ENCODE assay signal across 21 mouse cellular contexts in genomic region chr10:110380792-110381191, GRCm38 (mm10).
"Had no signal": no experiment of that assay in that cellular context is flagged by ENCODE, and none has a peak within 500 bp of the region (broad histone marks: within the 10 kb centered on the region; RNA-seq: fewer than 3 reads in every experiment).

No protein-coding gene starts in this region.

- H3K4me2 ChIP-seq: limb, embryonic 13.5 days; liver, embryonic 12.5 days; liver, embryonic 15.5 days; lung, embryonic 15.5 days; midbrain, embryonic 13.5 days; neural tube, embryonic 13.5 days had no signal

- H3K27me3 ChIP-seq: limb, embryonic 13.5 days; liver, embryonic 12.5 days; liver, embryonic 15.5 days; lung, embryonic 15.5 days; megakaryocyte, embryonic 14.5 days; midbrain, embryonic 13.5 days; neural tube, embryonic 13.5 days had no signal

- H3K4me1 ChIP-seq: limb, embryonic 10.5 days; limb, embryonic 13.5 days; liver, embryonic 12.5 days; liver, embryonic 15.5 days; lung, embryonic 15.5 days; megakaryocyte, embryonic 14.5 days; midbrain, embryonic 10.5 days; midbrain, embryonic 13.5 days had no signal

- H3K36me3 ChIP-seq: limb, embryonic 10.5 days; limb, embryonic 13.5 days; liver, embryonic 12.5 days; liver, embryonic 15.5 days; lung, embryonic 15.5 days; midbrain, embryonic 10.5 days; midbrain, embryonic 13.5 days; neural tube, embryonic 13.5 days had no signal

- H3K4me3 ChIP-seq: layer of hippocampus, adult 2 months; limb, embryonic 10.5 days; limb, embryonic 13.5 days; liver, embryonic 12.5 days; liver, embryonic 15.5 days; lung, embryonic 15.5 days; megakaryocyte, embryonic 14.5 days; midbrain, embryonic 10.5 days; midbrain, embryonic 13.5 days; myocyte; neural tube, embryonic 13.5 days had no signal

- H3K9ac ChIP-seq: limb, embryonic 13.5 days; liver, embryonic 12.5 days; liver, embryonic 15.5 days; lung, embryonic 15.5 days; midbrain, embryonic 13.5 days; neural tube, embryonic 13.5 days had no signal

- H3K27ac ChIP-seq: kidney, postnatal 0 days; layer of hippocampus, adult 2 months; limb, embryonic 10.5 days; limb, embryonic 13.5 days; liver, embryonic 12.5 days; liver, embryonic 15.5 days; lung, embryonic 15.5 days; midbrain, embryonic 10.5 days; midbrain, embryonic 13.5 days; neural tube, embryonic 13.5 days had no signal

- H3K9me3 ChIP-seq: limb, embryonic 10.5 days; limb, embryonic 13.5 days; liver, embryonic 15.5 days; lung, embryonic 15.5 days; midbrain, embryonic 10.5 days; midbrain, embryonic 13.5 days; neural tube, embryonic 13.5 days had no signal

- DNase-seq: kidney, postnatal 25 days; layer of hippocampus, adult 9-11 months; liver; lung, adult 18-20 months; lung, postnatal 10 days; lung, postnatal 36 days; thymus, adult 18-20 months; thymus, postnatal 36 days had no signal

- ATAC-seq: liver, embryonic 12.5 days; midbrain, embryonic 13.5 days; midbrain, embryonic 16.5 days had no signal
